Mouse (Mus musculus) forebrain, postnatal 0 days (tissue): ENCODE results near the gene Syt8. TPM values are rescaled to one million over a fixed set of nuclear protein-coding genes. Genes with fewer than 3 reads are reported as not detected.
A peak's percentile ranks its signal among the peaks of the same experiment; 100 is the strongest.

Experiments
- ATAC-seq: fragments of 200-750 bp; cut with Nextera tagmentation; 2 replicates; pipeline ENCODE4 v1.8.0; 2017; ENCODE audit warnings: mild to moderate bottlenecking, moderate library complexity
- DNase-seq: peaks from one replicate; pipeline ENCODE4 v3.0.0-alpha.2; 2015
- H3K27ac ChIP-seq: fragments of 300-500 bp; sonication (generic); 2 replicates; pipeline ENCODE4 v1.5.1; 2014; ENCODE audit warnings: low read depth, mild to moderate bottlenecking, antibody characterized with exemption, low read length, moderate library complexity, mixed read lengths
- H3K27me3 ChIP-seq: fragments of 300-500 bp; sonication (generic); 2 replicates; pipeline ENCODE4 v1.6.1; 2014; ENCODE audit warnings: mild to moderate bottlenecking, low read length, mixed read lengths; ENCODE audit not compliant: insufficient read depth
- H3K36me3 ChIP-seq: fragments of 300-500 bp; sonication (generic); 2 replicates; pipeline ENCODE4 v1.6.1; 2014; ENCODE audit warnings: mild to moderate bottlenecking, moderate library complexity; ENCODE audit not compliant: insufficient read depth
- H3K4me1 ChIP-seq: fragments of 300-500 bp; sonication (generic); 2 replicates; pipeline ENCODE4 v1.6.1; 2014; ENCODE audit warnings: antibody characterized with exemption; ENCODE audit not compliant: insufficient read depth
- H3K4me2 ChIP-seq: fragments of 300-500 bp; sonication (generic); 2 replicates; pipeline ENCODE4 v1.6.1; 2014; ENCODE audit warnings: low read depth, mild to moderate bottlenecking, moderate library complexity
- H3K4me3 ChIP-seq: fragments of 300-500 bp; sonication (generic); 2 replicates; pipeline ENCODE4 v1.5.1; 2014; ENCODE audit warnings: low read depth, low read length, mixed read lengths
- H3K9ac ChIP-seq: fragments of 300-500 bp; sonication (generic); 2 replicates; pipeline ENCODE4 v1.6.1; 2014; ENCODE audit warnings: mild to moderate bottlenecking
- H3K9me3 ChIP-seq: fragments of 300-500 bp; sonication (generic); 2 replicates; pipeline ENCODE4 v1.6.1; 2016; ENCODE audit warnings: low read length
- CTCF ChIP-seq: sonication (generic); IDR thresholded peaks from 2 replicates; pipeline ENCODE4 v1.5.1; 2016; ENCODE audit warnings: antibody characterized with exemption, control low read depth, low read depth
- WGBS: fragments of 180-500 bp; shearing (Covaris S2); extraction: QIAGEN DNeasy Blood & Tissue Kit; methylation state at CpG from one replicate; pipeline ENCODE4 v1.1.7; 2014; 5-methylcytosine and 5-hydroxymethylcytosine counted together
- polyA plus RNA-seq: library from polyadenylated mRNA; unstranded; fragments of >200 nt; fragmentation: Nextera tagmentation; extraction: Ambion mirVana; gene quantifications from 2 replicates; pipeline ENCODE4 v1.2.1, GENCODE M21; 2015
- total RNA-seq: library from RNA; depleted of rRNA; stranded (reverse); fragments of >200 nt; gene quantifications from 2 replicates; pipeline ENCODE4 v1.2.3, GENCODE M21; 2014

The Syt8 gene
- total and polyA plus RNA-seq, 2 experiments from 2014 or later, result not detected

DNA sequence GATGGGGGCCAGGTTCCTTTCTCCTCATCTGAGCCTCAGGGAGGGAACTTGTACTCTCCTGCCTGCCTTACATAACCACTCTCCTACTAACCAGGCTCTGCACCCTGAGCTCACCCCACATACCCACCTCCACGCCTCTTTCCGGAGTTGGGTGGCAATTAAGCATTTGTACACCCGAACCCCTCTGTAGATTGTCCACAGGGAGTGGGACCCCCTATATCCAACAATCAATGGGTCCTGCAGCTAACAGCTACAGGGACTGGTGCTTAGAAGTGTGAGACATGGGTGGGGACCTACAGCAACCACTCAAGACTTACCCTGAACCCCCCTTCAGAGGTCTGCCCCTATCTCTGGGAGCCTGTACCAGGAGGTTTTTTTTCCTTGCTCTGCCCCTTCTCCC, 46.0 kb downstream of the Syt8 start:
- no peak overlapping the region for H3K4me2 ChIP-seq
- 91% methylated on average over 3 of the region's 3 CpGs for WGBS
- H3K27ac ChIP-seq, result no peak overlapping the region
- TF ChIP-seq CTCF, result no peak
- H3K36me3 ChIP-seq, result no peaks in the 10 kb centered on the region
- no peak overlapping the region for H3K4me3 ChIP-seq
- H3K27me3 ChIP-seq, result no peaks in the 10 kb centered on the region
- no peak for ATAC-seq
- H3K4me1 ChIP-seq, result peaks cover 13% of the 10 kb centered on the region; the same call in 1 of the 2 replicates
- no peak for DNase-seq
- no peak overlapping the region for H3K9ac ChIP-seq
- H3K9me3 ChIP-seq, result no peaks in the 10 kb centered on the region

- 17% methylated on average over 5 of the region's 5 CpGs for whole genome bisulfite sequencing
- no peaks in the 10 kb centered on the region for H3K36me3 ChIP-seq
- peaks cover 13% of the 10 kb centered on the region; the same call in 1 of the 2 replicates for H3K4me1 ChIP-seq
- H3K4me2 ChIP-seq, result peak overlapping the region; percentile 61
- H3K27me3 ChIP-seq, result no peaks in the 10 kb centered on the region
- ATAC-seq (peak; percentile 17; the same call in 1 of the 2 replicates), DNase-seq (peak; percentile 50)
- H3K9me3 ChIP-seq, result no peaks in the 10 kb centered on the region
- TF ChIP-seq CTCF, result peak; percentile 63
- H3K9ac ChIP-seq, result peak overlapping the region; percentile 56
- H3K27ac ChIP-seq, result peak overlapping the region; percentile 59
- peak overlapping the region; percentile 21 for H3K4me3 ChIP-seq
Observed at GRCm38 (mm10) chr7:142481186-142481567, 46.5 kb downstream of the Syt8 start.

DNA sequence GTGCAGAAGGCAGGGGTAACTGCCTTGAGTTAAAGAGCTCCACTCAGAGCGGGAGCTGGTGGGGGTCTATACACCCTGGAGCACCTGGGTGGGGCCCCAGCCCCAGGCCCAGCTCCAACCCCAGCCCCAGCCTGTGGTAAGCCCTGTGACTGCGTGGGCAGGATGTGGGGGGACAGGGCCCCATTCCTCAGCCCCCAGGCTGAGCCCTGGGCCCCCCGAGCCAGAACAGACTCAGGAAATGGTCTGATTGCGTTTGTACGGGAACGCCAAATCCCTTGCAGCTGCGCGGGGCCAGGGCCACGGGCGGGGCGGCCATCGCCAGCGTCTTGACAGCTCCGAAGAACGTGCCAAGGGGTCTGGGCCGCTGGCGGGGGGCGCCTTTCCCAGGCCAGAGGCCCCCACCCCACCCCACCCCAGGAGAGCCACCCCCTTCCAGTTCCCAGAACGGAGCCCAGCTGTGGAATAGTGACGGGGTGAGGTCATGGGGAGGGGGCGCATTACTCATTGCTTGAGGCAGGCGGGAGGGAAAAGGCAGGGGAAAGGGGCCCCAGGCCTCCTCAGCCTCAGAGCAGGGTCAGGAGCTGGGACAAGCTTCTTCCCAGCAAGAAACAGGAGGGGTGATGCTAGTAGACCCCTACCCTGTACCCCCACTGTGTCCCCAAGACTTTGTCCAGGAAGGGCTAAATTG, 47.1 kb downstream of the Syt8 start:
- Histone ChIP-seq H3K9ac (peak overlapping the region; percentile 56), H3K27me3 (no peaks in the 10 kb centered on the region), H3K9me3 (no peaks in the 10 kb centered on the region), H3K4me1 (peaks cover 13% of the 10 kb centered on the region; the same call in 1 of the 2 replicates), H3K4me3 (peak overlapping the region; percentile 21), H3K27ac (peak overlapping the region; percentile 59), H3K4me2 (peak overlapping the region; percentile 61), H3K36me3 (no peaks in the 10 kb centered on the region)
- 5% methylated on average over 22 of the region's 22 CpGs for WGBS
- peak; percentile 63 for DNase-seq
- TF ChIP-seq CTCF, result no peak
- ATAC-seq, result peak; percentile 76

DNA sequence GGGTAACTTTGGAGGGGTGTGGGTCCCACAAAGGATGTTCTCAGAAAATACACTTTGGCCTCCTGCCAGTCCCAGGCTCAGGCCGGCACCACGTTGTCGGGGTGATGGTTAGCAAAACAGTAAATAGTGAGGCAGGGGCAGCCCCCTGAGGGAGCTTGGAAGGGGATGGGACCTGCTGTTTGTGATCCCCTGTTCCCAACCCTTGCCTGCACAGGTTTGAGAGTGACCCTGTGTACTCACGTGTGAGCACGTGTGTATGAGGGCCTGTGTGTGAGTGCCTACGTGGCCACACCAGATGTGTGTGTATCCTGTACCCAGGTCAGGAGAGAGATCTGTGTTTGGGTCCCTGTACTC, 47.6 kb downstream of the Syt8 start:
- peak overlapping the region; percentile 56 for H3K9ac ChIP-seq
- no peak for TF ChIP-seq CTCF
- WGBS, result 25% methylated on average over 6 of the region's 6 CpGs

DNA sequence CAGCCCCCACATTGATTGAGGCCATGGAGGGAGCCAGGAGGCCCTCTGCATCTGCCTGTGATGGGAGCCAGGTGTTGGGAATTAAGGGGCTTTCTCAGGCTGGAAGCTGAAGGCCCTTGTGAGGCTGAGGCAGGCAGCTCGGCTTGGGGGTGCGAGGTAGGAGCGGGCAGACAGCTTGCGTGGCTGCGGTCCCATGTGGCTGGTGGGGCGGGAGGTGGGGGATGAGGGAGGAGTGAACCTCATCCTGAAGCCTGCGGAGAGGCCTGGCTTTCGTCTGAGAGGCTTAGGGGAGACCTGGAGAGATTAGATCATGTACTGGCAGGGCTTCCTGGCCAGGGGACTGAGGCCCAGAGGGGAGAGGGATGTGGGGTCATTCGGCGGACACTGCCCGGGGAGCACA, 48.5 kb downstream of the Syt8 start:
- DNase-seq, result no peak
- Histone ChIP-seq H3K4me3 (no peak overlapping the region), H3K4me2 (no peak overlapping the region), H3K27ac (no peak overlapping the region), H3K4me1 (peaks cover 13% of the 10 kb centered on the region; the same call in 1 of the 2 replicates), H3K9me3 (no peaks in the 10 kb centered on the region), H3K36me3 (no peaks in the 10 kb centered on the region), H3K27me3 (no peaks in the 10 kb centered on the region), H3K9ac (no peak overlapping the region)
- WGBS, result 52% methylated on average over 11 of the region's 11 CpGs
- no peak for TF ChIP-seq CTCF
- ATAC-seq, result no peak

More for the DNA sequence above, 47.6 kb downstream of the Syt8 start:
- no peak overlapping the region for H3K4me3 ChIP-seq
- H3K9me3 ChIP-seq, result no peaks in the 10 kb centered on the region
- H3K4me1 ChIP-seq, result peaks cover 13% of the 10 kb centered on the region; the same call in 1 of the 2 replicates
- H3K27ac ChIP-seq, result peak overlapping the region; percentile 59; the same call in 1 of the 2 replicates
- H3K27me3 ChIP-seq, result no peaks in the 10 kb centered on the region
- peak; percentile 56 for ATAC-seq
- peak overlapping the region; percentile 61 for H3K4me2 ChIP-seq
- H3K36me3 ChIP-seq, result no peaks in the 10 kb centered on the region
- peak; percentile 55 for DNase-seq

DNA sequence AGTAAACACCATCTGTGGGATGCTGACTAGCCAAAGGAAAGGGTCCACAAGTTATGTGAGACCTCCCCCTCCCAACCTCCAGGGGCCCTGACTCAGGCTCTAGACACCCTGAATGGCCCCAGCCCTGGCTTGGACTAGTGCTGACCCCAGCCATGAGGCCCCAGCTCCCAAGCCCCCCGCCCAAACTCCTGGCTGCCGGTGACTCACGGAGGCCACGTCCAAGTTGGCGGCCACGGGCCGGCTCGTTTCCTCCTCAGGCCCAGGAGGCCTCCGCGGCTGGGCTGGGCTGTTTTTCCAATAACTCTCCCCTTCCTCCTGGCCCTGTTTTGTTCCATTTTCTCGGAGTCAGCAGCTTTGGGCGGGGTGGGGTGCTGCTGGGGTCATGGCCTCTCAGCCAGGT, 50.1 kb downstream of the Syt8 start:
- no peaks in the 10 kb centered on the region for H3K27me3 ChIP-seq
- no peak for TF ChIP-seq CTCF
- no peak overlapping the region for H3K4me3 ChIP-seq
- no peak overlapping the region for H3K4me2 ChIP-seq
- no peaks in the 10 kb centered on the region for H3K9me3 ChIP-seq
- no peak overlapping the region for H3K9ac ChIP-seq
- ATAC-seq (no peak), DNase-seq (no peak)
- H3K36me3 ChIP-seq, result no peaks in the 10 kb centered on the region
- H3K4me1 ChIP-seq, result peaks cover 13% of the 10 kb centered on the region; the same call in 1 of the 2 replicates
- 87% methylated on average over 12 of the region's 12 CpGs for WGBS
- no peak overlapping the region for H3K27ac ChIP-seq

DNA sequence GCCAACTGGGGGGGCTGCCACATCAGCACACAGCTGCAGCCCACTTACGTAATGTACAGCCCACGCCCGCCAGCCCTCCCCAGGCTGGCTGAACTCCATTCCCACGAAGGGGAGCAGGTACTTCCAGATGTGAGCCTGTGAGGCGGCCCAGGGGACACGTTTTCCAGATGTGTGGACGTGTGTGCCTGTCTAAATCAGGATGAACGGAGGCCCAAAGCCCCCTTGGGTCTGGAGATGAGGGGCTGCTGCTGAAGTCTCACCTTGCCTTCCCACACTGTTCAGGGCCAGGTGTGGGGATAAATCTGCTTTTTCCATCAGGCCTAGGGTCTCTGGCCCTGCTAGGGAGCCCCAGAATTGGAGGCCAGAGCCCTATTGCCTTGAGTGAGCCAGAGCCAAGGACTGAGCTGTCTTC, 52.1 kb downstream of the Syt8 start:
- no peaks in the 10 kb centered on the region for H3K36me3 ChIP-seq
- H3K9ac ChIP-seq, result no peak overlapping the region
- peaks cover 6% of the 10 kb centered on the region; the same call in 1 of the 2 replicates for H3K4me1 ChIP-seq
- no peaks in the 10 kb centered on the region for H3K9me3 ChIP-seq
- ATAC-seq (no peak), DNase-seq (no peak)
- H3K27me3 ChIP-seq, result no peaks in the 10 kb centered on the region
- TF ChIP-seq CTCF, result no peak
- no peak overlapping the region for H3K4me2 ChIP-seq
- H3K27ac ChIP-seq, result no peak overlapping the region
- 72% methylated on average over 8 of the region's 8 CpGs for WGBS
- no peak overlapping the region for H3K4me3 ChIP-seq
